In the genomic region with DNA sequence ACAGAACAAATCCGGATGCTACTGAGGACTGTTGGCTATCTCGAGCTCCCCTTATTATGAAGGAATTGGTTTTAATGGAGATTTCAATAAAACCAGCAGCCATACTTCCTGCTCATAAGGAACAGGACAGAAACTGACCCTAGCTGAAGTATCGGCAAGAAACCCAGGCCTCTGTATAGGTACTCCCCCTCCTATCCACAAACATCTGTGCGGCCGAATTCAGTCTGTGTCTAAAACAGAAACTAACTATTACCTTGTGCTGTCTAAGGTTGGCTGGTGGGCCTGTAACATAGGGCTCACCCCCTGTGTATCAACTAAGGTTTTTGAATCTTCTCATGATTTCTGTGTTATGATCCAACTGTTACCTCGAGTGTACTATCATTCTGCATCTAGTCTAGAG, we compare ENCODE assay signal across 29 mouse cellular contexts. TPM values are rescaled to one million over a fixed set of nuclear protein-coding genes. Genes with fewer than 3 reads are reported as not detected.
DNase-seq lines count a peak whose midpoint lies in the region; ATAC-seq and TF ChIP-seq lines count a peak whose summit lies in the region.
"Had no signal": no experiment of that assay in that cellular context is flagged by ENCODE, and none has a peak within 500 bp of the region (broad histone marks: within the 10 kb centered on the region; RNA-seq: fewer than 3 reads in every experiment).

No protein-coding gene starts in this region.

- no peaks in the 10 kb centered on the region for H3K79me2 ChIP-seq in CH12.LX (replicated peaks; ENCODE audit: control insufficient read depth, extremely low read depth, insufficient read depth, poor library complexity, severe bottlenecking)

- H3K36me3 ChIP-seq in CH12.LX (replicated peaks in 1 of 2; ENCODE audit: control insufficient read depth in 1 of 2, insufficient read depth in 1 of 2, low read length in 1 of 2): no peaks in the 10 kb centered on the region
- no peaks in the 10 kb centered on the region for H3K36me3 ChIP-seq in liver, embryonic 14.5 days (replicated peaks; ENCODE audit: control insufficient read depth, insufficient read depth, low read depth)
- H3K36me3 ChIP-seq in liver, postnatal 0 days (replicated peaks; ENCODE audit: insufficient read depth, low read length): no peaks in the 10 kb centered on the region
- H3K36me3 ChIP-seq: embryonic facial prominence, embryonic 12.5 days; embryonic facial prominence, embryonic 15.5 days; forebrain, embryonic 12.5 days; forebrain, embryonic 15.5 days; heart, embryonic 10.5 days; heart, embryonic 13.5 days had no signal

- H3K27me3 ChIP-seq in CH12.LX (replicated peaks): no peaks in the 10 kb centered on the region
- H3K27me3 ChIP-seq in liver, embryonic 14.5 days (ENCODE audit: control insufficient read depth, insufficient read depth, low read length): no peaks in the 10 kb centered on the region
- no peaks in the 10 kb centered on the region for H3K27me3 ChIP-seq in liver, postnatal 0 days (ENCODE audit: insufficient read depth, low read length)
- H3K27me3 ChIP-seq: embryonic facial prominence, embryonic 12.5 days; embryonic facial prominence, embryonic 15.5 days; forebrain, embryonic 12.5 days; forebrain, embryonic 15.5 days; heart, embryonic 13.5 days had no signal

- TF ChIP-seq CTCF in CH12.LX (conservative IDR thresholded peaks at IDR 0.05 in 1 of 2, IDR thresholded peaks at IDR 0.05 in 1 of 2; ENCODE audit: low read depth in 2 of 2, low read length in 2 of 2): no peak
- TF ChIP-seq CTCF in liver, embryonic 14.5 days (IDR thresholded peaks at IDR 0.05; ENCODE audit: low read depth): no peak
- TF ChIP-seq CTCF in liver, postnatal 0 days (IDR thresholded peaks at IDR 0.05; ENCODE audit: low read depth): no peak

- dilution Hi-C loops in CH12.LX (cut with MboI; ENCODE audit: extremely low pct_ligation_motif_present, extremely low pct_unique_long_range_greater_than_20kb, low sequenced_read_pairs): no loop called here

- intact Hi-C loops in left cerebral cortex, postnatal 36 days (cut with DNase I): no loop called here

- ATAC-seq in liver, embryonic 14.5 days (ENCODE audit: insufficient read depth): no peak
- no peak for ATAC-seq in liver, postnatal 0 days
- no peak for ATAC-seq in erythroid progenitor cell, adult 5-6 weeks (replicated peaks; ENCODE audit: low FRiP score, poor library complexity, severe bottlenecking)
- ATAC-seq: activated CD4-positive, CD25-positive, alpha-beta regulatory T cell, adult 4 months; forebrain, embryonic 15.5 days; hindbrain, postnatal 0 days; inflammation-experienced regulatory T-cells, adult 6 months had no signal

- no peak for TF ChIP-seq EP300 in CH12.LX (IDR thresholded peaks at IDR 0.05; ENCODE audit: low read length)
- TF ChIP-seq EP300 in liver, embryonic 14.5 days (IDR thresholded peaks at IDR 0.05; ENCODE audit: low read depth): no peak
- TF ChIP-seq EP300 in liver, postnatal 0 days (IDR thresholded peaks at IDR 0.05; ENCODE audit: low read depth): no peak

- H3K4me2 ChIP-seq in CH12.LX (ENCODE audit: insufficient read depth, low read depth, poor library complexity, severe bottlenecking): peak overlapping the region; percentile 60; the same call in 1 of the 2 replicates
- no peak overlapping the region for H3K4me2 ChIP-seq in liver, embryonic 14.5 days (ENCODE audit: low read depth)
- 0 out of 2 replicates have a peak overlapping the region, but pooled peaks have one; percentile 54 for H3K4me2 ChIP-seq in liver, postnatal 0 days (ENCODE audit: low read depth, low read length)
- H3K4me2 ChIP-seq: embryonic facial prominence, embryonic 12.5 days; embryonic facial prominence, embryonic 15.5 days; forebrain, embryonic 12.5 days; forebrain, embryonic 15.5 days; heart, embryonic 13.5 days; hindbrain, embryonic 14.5 days had no signal

- DNase-seq in A20 (ENCODE audit: low read depth, low spot score) (peak; percentile 59), CH12.LX (ENCODE audit: extremely low read depth) (peak; percentile 57)
- DNase-seq in liver, embryonic 14.5 days (ENCODE audit: low read depth in 3 of 3, low spot score in 3 of 3): no peak
- DNase-seq in liver, postnatal 0 days: no peak
- DNase-seq in left cerebral cortex, postnatal 36 days (ENCODE audit: low spot score in 2 of 2): no peak
- DNase-seq: adrenal gland, postnatal 10 days; adrenal gland, postnatal 36 days; cerebellum, adult 18-20 months; cerebellum, adult 9-10 months; cerebellum, postnatal 14 days; gastrocnemius, postnatal 25 days; heart, adult 2 months; heart, postnatal 14 days; heart, postnatal 4 days had no signal

- H3K27ac ChIP-seq in CH12.LX (ENCODE audit: insufficient read depth, low read depth): no peak overlapping the region
- peak overlapping the region; percentile 18; the same call in 1 of the 2 replicates for H3K27ac ChIP-seq in liver, embryonic 14.5 days
- H3K27ac ChIP-seq in liver, postnatal 0 days (ENCODE audit: low read depth): peak overlapping the region; percentile 50
- H3K27ac ChIP-seq: embryonic facial prominence, embryonic 12.5 days; embryonic facial prominence, embryonic 15.5 days; forebrain, embryonic 12.5 days; forebrain, embryonic 15.5 days; heart, adult 2 months; heart, embryonic 10.5 days; heart, embryonic 13.5 days; hindbrain, embryonic 14.5 days; hindbrain, postnatal 0 days had no signal

- no peak for TF ChIP-seq RAD21 in CH12.LX (IDR thresholded peaks at IDR 0.05; ENCODE audit: low read depth, low read length)

- H3K9ac ChIP-seq in CH12.LX (ENCODE audit: insufficient read depth, low read depth): 0 out of 2 replicates have a peak overlapping the region, but pooled peaks have one; percentile 19
- H3K9ac ChIP-seq in liver, embryonic 14.5 days (replicated peaks): no peak overlapping the region
- peak overlapping the region; percentile 16; the same call in 1 of the 2 replicates for H3K9ac ChIP-seq in liver, postnatal 0 days (replicated peaks)
- H3K9ac ChIP-seq: embryonic facial prominence, embryonic 12.5 days; embryonic facial prominence, embryonic 15.5 days; forebrain, embryonic 12.5 days; forebrain, embryonic 15.5 days; heart, embryonic 13.5 days; hindbrain, embryonic 14.5 days had no signal

- WGBS in liver, embryonic 14.5 days (ENCODE audit: insufficient replicate concordance): 73% methylated on average over 6 of the region's 6 CpGs
- 75% methylated on average over 6 of the region's 6 CpGs for WGBS in liver, postnatal 0 days (ENCODE audit: insufficient replicate concordance)

- in situ Hi-C loops in CH12.LX (cut with MboI; ENCODE audit: low pct_ligation_motif_present, low pct_unique_long_range_greater_than_20kb, low sequenced_read_pairs): no loop called here

- no peaks in the 10 kb centered on the region for H3K9me3 ChIP-seq in CH12.LX (replicated peaks; ENCODE audit: low read length)
- H3K9me3 ChIP-seq in liver, embryonic 14.5 days (ENCODE audit: control insufficient read depth, low read length): no peaks in the 10 kb centered on the region
- H3K9me3 ChIP-seq in liver, postnatal 0 days (ENCODE audit: low read length): no peaks in the 10 kb centered on the region
- H3K9me3 ChIP-seq: embryonic facial prominence, embryonic 12.5 days; embryonic facial prominence, embryonic 15.5 days; forebrain, embryonic 12.5 days; forebrain, embryonic 15.5 days; heart, embryonic 10.5 days; heart, embryonic 13.5 days had no signal

- TF ChIP-seq POLR2A in CH12.LX (IDR thresholded peaks at IDR 0.05; ENCODE audit: low read depth, low read length): no peak

- no peak overlapping the region for H3K4me3 ChIP-seq in CH12.LX (replicated peaks in 1 of 3; ENCODE audit: low read depth in 2 of 3, low read length in 2 of 3, poor library complexity in 1 of 3)
- H3K4me3 ChIP-seq in liver, embryonic 14.5 days (ENCODE audit: insufficient read depth in 1 of 2, low read depth in 2 of 2, low read length in 2 of 2): no peak overlapping the region
- H3K4me3 ChIP-seq in liver, postnatal 0 days (ENCODE audit: low read depth, low read length): no peak overlapping the region
- H3K4me3 ChIP-seq: embryonic facial prominence, embryonic 12.5 days; embryonic facial prominence, embryonic 15.5 days; forebrain, embryonic 12.5 days; forebrain, embryonic 15.5 days; heart, adult 2 months; heart, embryonic 10.5 days; heart, embryonic 13.5 days had no signal

- H3K4me1 ChIP-seq in CH12.LX (ENCODE audit: control insufficient read depth in 1 of 2, insufficient read depth in 2 of 2): peaks cover 0 to 15% of the 10 kb centered on the region in 2 experiments; a peak in 2 of 4 replicates
- H3K4me1 ChIP-seq in liver, embryonic 14.5 days (replicated peaks; ENCODE audit: control insufficient read depth in 2 of 2, insufficient read depth in 2 of 2, low read length in 1 of 2): peaks cover 20 to 33% of the 10 kb centered on the region in 2 experiments
- H3K4me1 ChIP-seq in liver, postnatal 0 days (ENCODE audit: insufficient read depth): peaks cover 7% of the 10 kb centered on the region; the same call in 1 of the 2 replicates
- H3K4me1 ChIP-seq: embryonic facial prominence, embryonic 12.5 days; embryonic facial prominence, embryonic 15.5 days; forebrain, embryonic 12.5 days; forebrain, embryonic 15.5 days; heart, embryonic 10.5 days had no signal

RNA-seq across cellular contexts. Expression of gene Selenbp2, which starts 9.7 kb away (rescaled TPM):
- total RNA-seq in CH12.LX (2012; rRNA removed) (not detected in 2 replicates), CH12.LX (2014; rRNA removed) (not detected in 2 replicates)
- polyA plus RNA-seq in CH12.LX (2012; ENCODE audit: insufficient read length, low read depth): not detected in 2 replicates
- polyA plus RNA-seq in liver, embryonic 14.5 days (2012; rRNA removed): 19.6 and 20.7 TPM in 2 replicates
- 21.2 and 24.3 TPM in 2 replicates for polyA plus RNA-seq in liver, embryonic 14.5 days (2014; fragmentation: Nextera tagmentation; extraction: Ambion mirVana)
- 35.1 and 39.9 TPM in 2 replicates for polyA plus RNA-seq in liver, postnatal 0 days (2015; fragmentation: Nextera tagmentation; extraction: Ambion mirVana)
- total RNA-seq in erythroid progenitor cell, adult 5-6 weeks (2015; ENCODE audit: low replicate concordance): not detected in 2 replicates
- total RNA-seq in erythroid progenitor cell, adult 5-6 weeks (2017; ENCODE audit: low replicate concordance): not detected in 2 replicates
- total RNA-seq in left cerebral cortex, postnatal 36 days (2021): not detected
- total RNA-seq: granulocyte monocyte progenitor cell, adult 5-6 weeks had no signal
- polyA plus RNA-seq: activated CD4-positive, CD25-positive, alpha-beta regulatory T cell, adult 4 months; embryonic facial prominence, embryonic 12.5 days; hindbrain, embryonic 11.5 days; hindbrain, embryonic 14.5 days; inflammation-experienced regulatory T-cells, adult 6 months had no signal

RNA-seq across cellular contexts. Expression of gene Tuft1, which starts 25.0 kb away (rescaled TPM):
- 3.4 and 4.0 TPM in 2 replicates for total RNA-seq in CH12.LX (2012; rRNA removed)
- 7.4 and 7.7 TPM in 2 replicates for total RNA-seq in CH12.LX (2014; rRNA removed)
- polyA plus RNA-seq in CH12.LX (2012; ENCODE audit: insufficient read length, low read depth): 7.2 and 7.5 TPM in 2 replicates
- polyA plus RNA-seq in liver, embryonic 14.5 days (2012; rRNA removed): 5.7 and 6.2 TPM in 2 replicates
- polyA plus RNA-seq in liver, embryonic 14.5 days (2014; fragmentation: Nextera tagmentation; extraction: Ambion mirVana): 7.4 and 7.8 TPM in 2 replicates
- 7.5 and 8.1 TPM in 2 replicates for polyA plus RNA-seq in liver, postnatal 0 days (2015; fragmentation: Nextera tagmentation; extraction: Ambion mirVana)
- 2.9 and 5.4 TPM in 2 replicates for total RNA-seq in erythroid progenitor cell, adult 5-6 weeks (2015; ENCODE audit: low replicate concordance)
- 2.4 and 12.6 TPM in 2 replicates for total RNA-seq in erythroid progenitor cell, adult 5-6 weeks (2017; ENCODE audit: low replicate concordance)
- total RNA-seq in left cerebral cortex, postnatal 36 days (2021): 1 to 10 TPM; 1.2 to 1.3 TPM

RNA-seq across cellular contexts. Expression of gene Gm10972, which starts 40.7 kb away (rescaled TPM):
- not detected in 2 replicates for total RNA-seq in CH12.LX (2012; rRNA removed)
- not detected in 2 replicates for total RNA-seq in CH12.LX (2014; rRNA removed)
- polyA plus RNA-seq in CH12.LX (2012; ENCODE audit: insufficient read length, low read depth): not detected in 2 replicates
- polyA plus RNA-seq in liver, embryonic 14.5 days (2012; rRNA removed): not detected in 2 replicates
- not detected in 2 replicates for polyA plus RNA-seq in liver, embryonic 14.5 days (2014; fragmentation: Nextera tagmentation; extraction: Ambion mirVana)
- polyA plus RNA-seq in liver, postnatal 0 days (2015; fragmentation: Nextera tagmentation; extraction: Ambion mirVana): not detected in 2 replicates
- not detected in 2 replicates for total RNA-seq in erythroid progenitor cell, adult 5-6 weeks (2015; ENCODE audit: low replicate concordance)
- not detected in 2 replicates for total RNA-seq in erythroid progenitor cell, adult 5-6 weeks (2017; ENCODE audit: low replicate concordance)
- total RNA-seq in left cerebral cortex, postnatal 36 days (2021): not detected
- total RNA-seq: adrenal gland, postnatal 10 days; adrenal gland, postnatal 36 days; gastrocnemius, adult 8-10 months; gastrocnemius, postnatal 25 days; granulocyte monocyte progenitor cell, adult 5-6 weeks; heart, adult 2 months; heart, postnatal 14 days; heart, postnatal 4 days; hindbrain, postnatal 0 days had no signal
- polyA plus RNA-seq: activated CD4-positive, CD25-positive, alpha-beta regulatory T cell, adult 4 months; embryonic facial prominence, embryonic 12.5 days; embryonic facial prominence, embryonic 15.5 days; forebrain, embryonic 12.5 days; forebrain, embryonic 15.5 days; heart, adult 2 months; heart, embryonic 10.5 days; heart, embryonic 13.5 days; heart, embryonic 16.5 days; hindbrain, embryonic 11.5 days; hindbrain, embryonic 14.5 days; hindbrain, postnatal 0 days; inflammation-experienced regulatory T-cells, adult 6 months had no signal

Comparison
In these comparisons a context has a peak if more than half of its experiments do, and no peak if none do; other contexts are left out.
1. DNase-seq: peak in A20 (single experiment) and CH12.LX (single experiment); none in liver, embryonic 14.5 days (0 of 3), liver, postnatal 0 days (single experiment) and left cerebral cortex, postnatal 36 days (0 of 2).